Mouse (Mus musculus) heart, postnatal 36 days (tissue): ENCODE results near the gene Cldn19. TPM values are rescaled to one million over a fixed set of nuclear protein-coding genes. Genes with fewer than 3 reads are reported as not detected.

ENCODE experiments used
- DNase-seq, 2 experiments: peaks; one replicate each; pipeline ENCODE4 v3.0.0; 2021 to 2022
- intact Hi-C: fragments of 180-260 bp; cut with DNase I; formaldehyde crosslinking; loops from one replicate; pipeline ENCODE4 v1.15.1; 2025
- total RNA-seq, 2 experiments: library from RNA; stranded (reverse); gene quantifications; 2 replicates each; pipeline ENCODE4 v1.2.3; 2021

Gene Cldn19
- total RNA-seq, 2 experiments from 2014 or later: not detected

DNA sequence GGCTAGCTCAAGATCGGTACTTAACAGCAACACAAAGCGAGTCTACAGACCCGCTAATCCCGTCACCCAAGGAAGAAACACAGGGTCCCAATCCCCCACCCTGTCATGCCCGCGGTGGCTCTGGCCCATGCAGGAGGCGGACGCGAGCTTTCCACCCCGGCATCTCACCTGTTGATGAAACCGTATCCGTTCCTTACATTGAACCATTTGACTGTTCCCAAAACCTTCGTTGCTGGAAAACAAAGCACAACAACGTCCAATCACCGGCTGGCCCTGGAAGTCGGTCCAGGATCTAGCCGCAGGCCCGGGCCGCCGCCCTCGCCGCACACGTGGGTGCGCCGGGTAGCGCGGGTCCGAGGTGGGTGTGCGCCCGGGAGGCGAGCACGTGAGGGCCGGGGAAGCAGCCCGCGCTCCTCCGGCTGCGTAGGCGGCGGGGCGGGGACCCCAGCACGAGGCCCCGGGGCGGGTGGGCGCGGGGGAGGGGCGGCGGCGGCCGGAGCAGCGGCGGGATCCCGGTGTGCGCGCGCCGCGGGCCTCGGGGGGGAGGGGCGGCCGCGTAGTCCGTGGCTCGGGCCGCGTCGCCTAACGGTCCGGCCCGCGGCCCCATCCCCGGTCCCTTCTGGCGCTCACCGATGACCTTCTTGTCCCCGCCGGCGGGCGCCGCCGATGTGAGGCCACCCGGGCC is 38.5 kb downstream of the Cldn19 start:
- peak; percentile 23 to 34 for DNase-seq
- intact Hi-C loops: loop anchor here (2.0 to 5.0 kb wide), 3 partner anchors 17 to 129 kb away; partner anchors contain the start of genes Ppcs and Zmynd12

- DNase-seq: peak; percentile 100
- intact Hi-C loops: loop anchor here (1.0 to 5.0 kb wide), 3 partner anchors 26 to 128 kb away; partner anchors contain the start of genes Ppcs, Ppih and Zmynd12
Measured at GRCm38 (mm10) chr4:119294415-119295133, 39.4 kb downstream of the Cldn19 start, which contains the start of gene Ybx1. Gene Ybx1, minus strand, starts transcription at chr4:119294604.

GRCm38 (mm10) chr4:119295134-119295453 is 39.9 kb downstream of the Cldn19 start:
- no peak for DNase-seq

DNA sequence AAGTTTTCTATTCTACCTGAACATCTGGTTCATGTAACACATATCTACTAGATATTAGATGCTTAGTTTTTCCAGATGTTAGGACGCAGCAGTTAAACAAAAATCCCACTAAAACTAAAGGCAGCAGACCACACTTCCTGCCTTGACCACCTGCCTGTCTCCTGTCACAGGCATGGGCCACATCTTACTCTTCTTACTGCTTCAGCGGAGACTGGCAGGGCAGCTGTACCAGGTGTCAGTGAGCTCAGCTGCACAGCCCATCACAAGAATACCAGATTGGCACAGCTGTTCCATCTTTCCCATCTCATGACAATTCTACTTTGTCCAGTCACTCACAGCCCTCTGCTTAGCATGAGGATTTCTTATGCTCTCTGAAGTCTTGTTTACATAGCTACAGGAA is 42.1 kb downstream of the Cldn19 start:
- intact Hi-C loops: no loop called here
- no peak for DNase-seq

More at GRCm38 (mm10) chr4:119295134-119295453, 39.9 kb downstream of the Cldn19 start:
- intact Hi-C loops: loop anchor here (1.0 to 2.0 kb wide), 2 partner anchors 25 to 48 kb away; partner anchors contain the start of gene Ppih

DNA sequence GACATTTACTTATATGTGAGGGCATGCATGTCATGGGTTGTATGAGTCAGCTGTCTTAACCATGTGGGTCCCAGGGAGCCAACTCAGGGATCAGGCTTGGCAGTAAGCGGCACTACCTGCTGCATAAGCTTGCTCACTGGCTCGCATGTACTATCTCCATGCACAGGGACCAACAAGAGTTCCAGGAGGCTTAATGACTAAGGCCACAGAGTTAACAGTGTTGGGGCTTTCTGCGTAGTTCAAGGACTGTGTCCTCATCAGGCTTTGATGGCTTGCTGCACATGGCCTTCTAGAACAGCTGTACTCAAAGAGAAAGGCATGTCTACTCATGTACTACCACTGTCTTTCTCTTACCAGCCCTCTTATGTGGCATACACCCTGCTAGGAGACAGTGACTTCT is 45.5 kb downstream of the Cldn19 start:
- no peak for DNase-seq
- intact Hi-C loops: no loop called here

- intact Hi-C loops: no loop called here
- DNase-seq: no peak
Measured at GRCm38 (mm10) chr4:119301777-119302176, 46.6 kb downstream of the Cldn19 start.

- intact Hi-C loops: no loop called here
- no peak for DNase-seq
Measured at GRCm38 (mm10) chr4:119303291-119303690, 48.1 kb downstream of the Cldn19 start.

GRCm38 (mm10) chr4:119305418-119305817 is 50.2 kb downstream of the Cldn19 start:
- no peak for DNase-seq
- intact Hi-C loops: no loop called here

Other genes starting within 250 kb of the Cldn19 start
- gene Slc2a1, start 146.7 kb upstream of the Cldn19 start, total RNA-seq: 10 to 100 TPM in 1 of 2 experiments, 1 to 10 TPM in 1; 9.5 to 12.7 TPM
- gene Zfp691, start 81.2 kb upstream of the Cldn19 start, total RNA-seq: 10 to 100 TPM; 20.0 to 21.5 TPM
- under 1 TPM in 1 of 2 experiments, not detected in 1; 0.11 TPM for gene Ermap, start 65.4 kb upstream of the Cldn19 start, total RNA-seq
- 10 to 100 TPM; 19.0 to 19.6 TPM for gene Svbp, start 60.1 kb upstream of the Cldn19 start, total RNA-seq
- gene Tmem269, start 37.2 kb upstream of the Cldn19 start, total RNA-seq: not detected
- gene AU022252, start 22.7 kb upstream of the Cldn19 start, total RNA-seq: 10 to 100 TPM; 22.2 to 24.5 TPM
- 10 to 100 TPM; 13.3 to 15.1 TPM for gene P3h1, start 22.5 kb upstream of the Cldn19 start, total RNA-seq
- gene Ybx1, start 39.2 kb downstream of the Cldn19 start, total RNA-seq: 100 to 1,000 TPM; 786 to 814 TPM
- gene Ppih, start 65.1 kb downstream of the Cldn19 start, total RNA-seq: 10 to 100 TPM in 1 of 2 experiments, 1 to 10 TPM in 1; 9.4 to 12.2 TPM
- gene Ccdc30, start 160.1 kb downstream of the Cldn19 start, total RNA-seq: under 1 TPM in 1 of 2 experiments, not detected in 1; 0.36 TPM
- gene Ppcs, start 167.0 kb downstream of the Cldn19 start, total RNA-seq: 10 to 100 TPM in 1 of 2 experiments, 1 to 10 TPM in 1; 9.6 to 12.7 TPM
- not detected for gene Zmynd12, start 167.4 kb downstream of the Cldn19 start, total RNA-seq
- under 1 TPM; 0.33 to 0.56 TPM for gene Rimkla, start 237.2 kb downstream of the Cldn19 start, total RNA-seq